Mouse (Mus musculus): ENCODE data around the gene Kif17. TPM values are rescaled to one million over a fixed set of nuclear protein-coding genes. Genes with fewer than 3 reads are reported as not detected.
A peak's percentile ranks its signal among the peaks of the same experiment; 100 is the strongest.

The Kif17 gene
- polyA plus RNA-seq, 1 experiment from 2014 or later, result 1.3 TPM

- H3K9ac ChIP-seq (ENCODE audit: low read depth, low read length), result no peak overlapping the region
- no peaks in the 10 kb centered on the region for H3K4me1 ChIP-seq (ENCODE audit: control insufficient read depth, insufficient read depth, low read length)
- no peak overlapping the region for H3K4me2 ChIP-seq (ENCODE audit: low read depth, low read length)
- no peaks in the 10 kb centered on the region for H3K27me3 ChIP-seq (replicated peaks; ENCODE audit: control insufficient read depth, insufficient read depth, low read length)
- no peak overlapping the region for H3K27ac ChIP-seq (ENCODE audit: low read length)
- no peaks in the 10 kb centered on the region for H3K36me3 ChIP-seq (ENCODE audit: control insufficient read depth, insufficient read depth, low read length)
- WGBS, result 85% methylated on average over 12 of the region's 12 CpGs
- no peaks in the 10 kb centered on the region for H3K9me3 ChIP-seq (ENCODE audit: control insufficient read depth, low read length)
- no peak overlapping the region for H3K4me3 ChIP-seq (ENCODE audit: low read length)
- ATAC-seq, result no peak
Observed at GRCm38 (mm10) chr4:138286411-138286810, 36.2 kb downstream of the Kif17 start.

- Histone ChIP-seq H3K4me2 (ENCODE audit: low read depth, low read length) (no peak overlapping the region), H3K4me1 (ENCODE audit: control insufficient read depth, insufficient read depth, low read length) (peaks cover 7% of the 10 kb centered on the region; the same call in 1 of the 2 replicates), H3K36me3 (ENCODE audit: control insufficient read depth, insufficient read depth, low read length) (no peaks in the 10 kb centered on the region), H3K4me3 (ENCODE audit: low read length) (no peak overlapping the region), H3K27me3 (replicated peaks; ENCODE audit: control insufficient read depth, insufficient read depth, low read length) (no peaks in the 10 kb centered on the region), H3K9ac (ENCODE audit: low read depth, low read length) (0 out of 2 replicates have a peak overlapping the region, but pooled peaks have one; percentile 19), H3K27ac (ENCODE audit: low read length) (no peak overlapping the region), H3K9me3 (ENCODE audit: control insufficient read depth, low read length) (peaks cover 5% of the 10 kb centered on the region; the same call in 1 of the 2 replicates)
- ATAC-seq, result no peak
- WGBS, result 85% methylated on average over 7 of the region's 7 CpGs
Observed at GRCm38 (mm10) chr4:138288691-138289090, 38.5 kb downstream of the Kif17 start.

- peak; percentile 55 for ATAC-seq
- peak overlapping the region; percentile 69 for H3K27ac ChIP-seq (ENCODE audit: low read length)
- no peaks in the 10 kb centered on the region for H3K27me3 ChIP-seq (replicated peaks; ENCODE audit: control insufficient read depth, insufficient read depth, low read length)
Observed at GRCm38 (mm10) chr4:138292028-138292427, 41.8 kb downstream of the Kif17 start.

GRCm38 (mm10) chr4:138293261-138293948 lies 43.2 kb downstream of the Kif17 start:
- H3K4me1 ChIP-seq (ENCODE audit: control insufficient read depth, insufficient read depth, low read length), result peaks cover 7% of the 10 kb centered on the region; the same call in 1 of the 2 replicates
- no peak overlapping the region for H3K4me2 ChIP-seq (ENCODE audit: low read depth, low read length)
- no peaks in the 10 kb centered on the region for H3K27me3 ChIP-seq (replicated peaks; ENCODE audit: control insufficient read depth, insufficient read depth, low read length)
- no peak overlapping the region for H3K4me3 ChIP-seq (ENCODE audit: low read length)
- H3K9me3 ChIP-seq (ENCODE audit: control insufficient read depth, low read length), result peaks cover 5% of the 10 kb centered on the region; the same call in 1 of the 2 replicates
- 74% methylated on average over 18 of the region's 18 CpGs for WGBS
- no peak overlapping the region for H3K27ac ChIP-seq (ENCODE audit: low read length)
- ATAC-seq, result 0 out of 2 replicates have a peak, but pooled peaks have one; percentile 14
- H3K9ac ChIP-seq (ENCODE audit: low read depth, low read length), result no peak overlapping the region
- H3K36me3 ChIP-seq (ENCODE audit: control insufficient read depth, insufficient read depth, low read length), result no peaks in the 10 kb centered on the region

More at GRCm38 (mm10) chr4:138292028-138292427, 41.8 kb downstream of the Kif17 start:
- no peak overlapping the region for H3K4me3 ChIP-seq (ENCODE audit: low read length)
- peaks cover 5% of the 10 kb centered on the region; the same call in 1 of the 2 replicates for H3K9me3 ChIP-seq (ENCODE audit: control insufficient read depth, low read length)
- no peaks in the 10 kb centered on the region for H3K36me3 ChIP-seq (ENCODE audit: control insufficient read depth, insufficient read depth, low read length)
- WGBS, result 82% methylated on average over 13 of the region's 13 CpGs
- H3K4me2 ChIP-seq (ENCODE audit: low read depth, low read length), result no peak overlapping the region
- H3K4me1 ChIP-seq (ENCODE audit: control insufficient read depth, insufficient read depth, low read length), result peaks cover 7% of the 10 kb centered on the region; the same call in 1 of the 2 replicates
- peak overlapping the region; percentile 19; the same call in 1 of the 2 replicates for H3K9ac ChIP-seq (ENCODE audit: low read depth, low read length)

GRCm38 (mm10) chr4:138293949-138294550 lies 43.8 kb downstream of the Kif17 start:
- 77% methylated on average over 10 of the region's 14 CpGs for WGBS
- Histone ChIP-seq H3K36me3 (ENCODE audit: control insufficient read depth, insufficient read depth, low read length) (no peaks in the 10 kb centered on the region), H3K4me2 (ENCODE audit: low read depth, low read length) (no peak overlapping the region), H3K27ac (ENCODE audit: low read length) (no peak overlapping the region), H3K4me1 (ENCODE audit: control insufficient read depth, insufficient read depth, low read length) (peaks cover 7% of the 10 kb centered on the region; the same call in 1 of the 2 replicates), H3K9ac (ENCODE audit: low read depth, low read length) (no peak overlapping the region), H3K27me3 (replicated peaks; ENCODE audit: control insufficient read depth, insufficient read depth, low read length) (no peaks in the 10 kb centered on the region), H3K4me3 (ENCODE audit: low read length) (no peak overlapping the region), H3K9me3 (ENCODE audit: control insufficient read depth, low read length) (peaks cover 5% of the 10 kb centered on the region; the same call in 1 of the 2 replicates)
- no peak for ATAC-seq

- H3K27ac ChIP-seq (ENCODE audit: low read length), result no peak overlapping the region
- WGBS, result 84% methylated on average over 10 of the region's 10 CpGs
- no peak overlapping the region for H3K4me3 ChIP-seq (ENCODE audit: low read length)
- no peaks in the 10 kb centered on the region for H3K9me3 ChIP-seq (ENCODE audit: control insufficient read depth, low read length)
- H3K9ac ChIP-seq (ENCODE audit: low read depth, low read length), result no peak overlapping the region
- H3K4me1 ChIP-seq (ENCODE audit: control insufficient read depth, insufficient read depth, low read length), result peaks cover 18% of the 10 kb centered on the region
- no peak overlapping the region for H3K4me2 ChIP-seq (ENCODE audit: low read depth, low read length)
- no peak for ATAC-seq
- no peaks in the 10 kb centered on the region for H3K36me3 ChIP-seq (ENCODE audit: control insufficient read depth, insufficient read depth, low read length)
- H3K27me3 ChIP-seq (replicated peaks; ENCODE audit: control insufficient read depth, insufficient read depth, low read length), result no peaks in the 10 kb centered on the region
Observed at GRCm38 (mm10) chr4:138301271-138301780, 51.1 kb downstream of the Kif17 start.

GRCm38 (mm10) chr4:138303011-138303410 lies 52.8 kb downstream of the Kif17 start:
- Histone ChIP-seq H3K9ac (ENCODE audit: low read depth, low read length) (no peak overlapping the region), H3K9me3 (ENCODE audit: control insufficient read depth, low read length) (no peaks in the 10 kb centered on the region), H3K27ac (ENCODE audit: low read length) (no peak overlapping the region), H3K36me3 (ENCODE audit: control insufficient read depth, insufficient read depth, low read length) (peaks cover 7% of the 10 kb centered on the region; the same call in 1 of the 2 replicates), H3K27me3 (replicated peaks; ENCODE audit: control insufficient read depth, insufficient read depth, low read length) (no peaks in the 10 kb centered on the region), H3K4me1 (ENCODE audit: control insufficient read depth, insufficient read depth, low read length) (peaks cover 18% of the 10 kb centered on the region), H3K4me2 (ENCODE audit: low read depth, low read length) (no peak overlapping the region), H3K4me3 (ENCODE audit: low read length) (no peak overlapping the region)
- 83% methylated on average over 3 of the region's 3 CpGs for WGBS
- no peak for ATAC-seq

- Histone ChIP-seq H3K27me3 (replicated peaks; ENCODE audit: control insufficient read depth, insufficient read depth, low read length) (no peaks in the 10 kb centered on the region), H3K4me2 (ENCODE audit: low read depth, low read length) (peak overlapping the region; percentile 83), H3K4me1 (ENCODE audit: control insufficient read depth, insufficient read depth, low read length) (peaks cover 18% of the 10 kb centered on the region), H3K36me3 (ENCODE audit: control insufficient read depth, insufficient read depth, low read length) (peaks cover 7% of the 10 kb centered on the region; the same call in 1 of the 2 replicates), H3K9me3 (ENCODE audit: control insufficient read depth, low read length) (no peaks in the 10 kb centered on the region), H3K9ac (ENCODE audit: low read depth, low read length) (peak overlapping the region; percentile 74), H3K4me3 (ENCODE audit: low read length) (peak overlapping the region; percentile 62), H3K27ac (ENCODE audit: low read length) (peak overlapping the region; percentile 61; the same call in 1 of the 2 replicates)
- no peak for ATAC-seq
- WGBS, result 12% methylated on average over 18 of the region's 18 CpGs
Observed at GRCm38 (mm10) chr4:138303742-138304141, 53.5 kb downstream of the Kif17 start.

- peak within 1 kb of the TSS; percentile 83 for H3K4me2 ChIP-seq (ENCODE audit: low read depth, low read length)
- under 1% methylated on average over 64 of the region's 64 CpGs for WGBS
- H3K4me3 ChIP-seq (ENCODE audit: low read length), result peak within 1 kb of the TSS; percentile 100
- ATAC-seq, result peak; percentile 99
- no peaks in the 10 kb centered on the region for H3K9me3 ChIP-seq (ENCODE audit: control insufficient read depth, low read length)
- H3K9ac ChIP-seq (ENCODE audit: low read depth, low read length), result peak within 1 kb of the TSS; percentile 97
- H3K4me1 ChIP-seq (ENCODE audit: control insufficient read depth, insufficient read depth, low read length), result peaks cover 18% of the 10 kb centered on the region
- H3K36me3 ChIP-seq (ENCODE audit: control insufficient read depth, insufficient read depth, low read length), result peaks cover 9% of the 10 kb centered on the region; the same call in 1 of the 2 replicates
- peak within 1 kb of the TSS; percentile 78 for H3K27ac ChIP-seq (ENCODE audit: low read length)
- H3K27me3 ChIP-seq (replicated peaks; ENCODE audit: control insufficient read depth, insufficient read depth, low read length), result no peaks in the 10 kb centered on the region
Observed at GRCm38 (mm10) chr4:138304340-138305104, 54.3 kb downstream of the Kif17 start, which contains the start of gene Ddost. Gene Ddost, plus strand, starts transcription at chr4:138304730.

Measured in intestine, embryonic 16.5 days (tissue).